ENCODE assay signal across 17 mouse cellular contexts in the genomic region with DNA sequence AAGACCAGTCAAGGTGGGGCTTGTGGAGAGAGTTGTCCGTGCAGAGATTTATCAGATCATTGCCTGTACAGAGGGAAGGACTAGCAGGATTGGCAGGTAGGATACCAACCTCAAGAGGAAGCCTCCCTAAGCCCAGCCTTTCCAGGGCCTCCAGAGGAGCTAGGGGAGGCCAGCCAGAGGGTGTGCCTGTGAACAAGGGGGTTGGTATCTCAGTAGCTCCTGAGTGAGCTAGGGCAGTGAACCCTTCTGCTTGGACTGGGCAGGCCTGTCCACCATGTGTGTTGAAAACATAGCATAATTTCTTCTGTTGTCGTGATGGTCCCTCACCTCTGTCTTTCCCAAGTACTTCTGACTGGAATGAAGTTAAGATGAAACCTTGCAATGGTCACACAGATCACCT.
"Had no signal": no experiment of that assay in that cellular context is flagged by ENCODE, and none has a peak within 500 bp of the region (broad histone marks: within the 10 kb centered on the region; RNA-seq: fewer than 3 reads in every experiment).

No protein-coding gene starts in this region.

- H3K4me1 ChIP-seq: midbrain, embryonic 13.5 days; midbrain, embryonic 15.5 days had no signal

- H3K9me3 ChIP-seq: megakaryocyte, embryonic 14.5 days; midbrain, embryonic 13.5 days; midbrain, embryonic 15.5 days; neural tube, embryonic 12.5 days had no signal

- ATAC-seq: midbrain, embryonic 13.5 days; midbrain, embryonic 15.5 days had no signal

- DNase-seq: lung, adult 18-20 months; lung, embryonic 14.5 days; lung, postnatal 14 days; lung, postnatal 36 days; right cerebral cortex, postnatal 25 days; right cerebral cortex, postnatal 4 days; spleen, adult 18-20 months; thymus, adult 2 months; thymus, postnatal 25 days; thymus, postnatal 4 days had no signal

- H3K4me3 ChIP-seq: megakaryocyte, embryonic 14.5 days; midbrain, embryonic 13.5 days; midbrain, embryonic 15.5 days; neural tube, embryonic 12.5 days had no signal

- H3K9ac ChIP-seq: liver, embryonic 14.5 days; lung, embryonic 14.5 days; midbrain, embryonic 13.5 days; midbrain, embryonic 15.5 days; neural tube, embryonic 12.5 days had no signal

- H3K4me2 ChIP-seq: lung, embryonic 14.5 days; midbrain, embryonic 11.5 days; midbrain, embryonic 13.5 days; midbrain, embryonic 15.5 days; neural tube, embryonic 12.5 days had no signal

- H3K36me3 ChIP-seq: midbrain, embryonic 13.5 days; midbrain, embryonic 15.5 days; neural tube, embryonic 12.5 days had no signal

- H3K27ac ChIP-seq: liver, embryonic 14.5 days; macrophage; midbrain, embryonic 13.5 days; midbrain, embryonic 15.5 days; neural tube, embryonic 12.5 days had no signal

- H3K27me3 ChIP-seq: megakaryocyte, embryonic 14.5 days; midbrain, embryonic 13.5 days; midbrain, embryonic 15.5 days; neural tube, embryonic 12.5 days had no signal
